Mouse (Mus musculus) ES-E14 (cell line): ENCODE measurements around the gene Unc13b. TPM values are rescaled to one million over a fixed set of nuclear protein-coding genes. Genes with fewer than 3 reads are reported as not detected.

Experiments
- DNase-seq: peaks from one replicate; pipeline ENCODE4 v3.0.0-alpha.2; 2013; ENCODE audit warnings: low read depth, low spot score
- H3K27ac ChIP-seq: 2 replicates; pipeline ENCODE4 v1.5.1; 2012; ENCODE audit warnings: low read depth, mild to moderate bottlenecking, low read length, moderate library complexity, mixed read lengths; ENCODE audit not compliant: poor library complexity, insufficient read depth, severe bottlenecking
- H3K36me3 ChIP-seq: 2 replicates; pipeline ENCODE4 v1.6.1; 2012; ENCODE audit warnings: mild to moderate bottlenecking, low read length, moderate library complexity, mixed read lengths; ENCODE audit not compliant: control insufficient read depth, poor library complexity, insufficient read depth, severe bottlenecking
- H3K4me1 ChIP-seq, 2 experiments: fragments of 150-350 bp in 1 of 2; sonication (generic) in 1 of 2; 2 replicates each; pipeline ENCODE4 v1.6.1; 2012; ENCODE audit warnings: low read length in 2 of 2, mild to moderate bottlenecking in 1 of 2, mixed read lengths in 1 of 2; ENCODE audit not compliant: control insufficient read depth in 2 of 2, insufficient read depth in 2 of 2, poor library complexity in 1 of 2
- H3K4me3 ChIP-seq, 2 experiments: fragments of 150-350 bp in 1 of 2; sonication (generic) in 1 of 2; 2 replicates each; pipeline ENCODE4 v1.5.1; 2012; ENCODE audit warnings: low read length in 2 of 2, low read depth in 1 of 2, mild to moderate bottlenecking in 1 of 2, mixed read lengths in 1 of 2; ENCODE audit not compliant: insufficient read depth in 1 of 2, poor library complexity in 1 of 2, severe bottlenecking in 1 of 2
- H3K9ac ChIP-seq: 2 replicates; pipeline ENCODE4 v1.6.1; 2012; ENCODE audit warnings: low read depth, mild to moderate bottlenecking, low read length, mixed read lengths; ENCODE audit not compliant: poor library complexity, insufficient read depth, severe bottlenecking
- H3K9me3 ChIP-seq: fragments of 150-350 bp; sonication (generic); 2 replicates; pipeline ENCODE4 v1.6.1; 2012; ENCODE audit warnings: low read depth, mild to moderate bottlenecking, low read length; ENCODE audit not compliant: control insufficient read depth, insufficient read depth
- CHD2 ChIP-seq: IDR thresholded peaks from 2 replicates; pipeline ENCODE4 v1.6.1; 2014; ENCODE audit warnings: mild to moderate bottlenecking, low read depth, low read length, inconsistent platforms
- HCFC1 ChIP-seq: IDR thresholded peaks from 2 replicates; pipeline ENCODE4 v1.6.1; 2012; ENCODE audit warnings: low read length, inconsistent platforms, borderline replicate concordance; ENCODE audit not compliant: insufficient read depth
- MAFK ChIP-seq: IDR thresholded peaks from 2 replicates; pipeline ENCODE4 v1.6.1; 2014; ENCODE audit warnings: mild to moderate bottlenecking, low read depth, low read length, inconsistent platforms; ENCODE audit not compliant: insufficient read depth
- ZC3H11A ChIP-seq: IDR thresholded peaks from 2 replicates; pipeline ENCODE4 v1.6.1; 2012; ENCODE audit warnings: low read depth, mild to moderate bottlenecking, inconsistent platforms, low read length, borderline replicate concordance
- ZNF384 ChIP-seq: IDR thresholded peaks from 2 replicates; pipeline ENCODE4 v1.6.1; 2012; ENCODE audit warnings: low read depth, low read length, inconsistent platforms
- in situ Hi-C, 2 experiments: fragments of 600-800 bp; cut with MboI; formaldehyde crosslinking; loops; one replicate each; pipeline ENCODE4 v1.15.1; 2025; ENCODE audit warnings: low sequenced_read_pairs in 2 of 2, inconsistent platforms in 1 of 2; ENCODE audit not compliant: unreplicated experiment in 2 of 2
- total RNA-seq: library from RNA; depleted of rRNA; stranded (reverse); fragments of 300-350 nt; gene quantifications from 2 replicates; pipeline ENCODE4 v1.2.3, GENCODE M21; 2012

The Unc13b gene
- total RNA-seq, 1 experiment = 13.3 TPM

- H3K36me3 ChIP-seq = no peaks in the 10 kb centered on the region
- no peak for DNase-seq
- H3K4me1 ChIP-seq = no peaks in the 10 kb centered on the region
- TF ChIP-seq CHD2 (no peak), ZC3H11A (no peak), ZNF384 (no peak), MAFK (no peak), HCFC1 (no peak)
- no peak overlapping the region for H3K27ac ChIP-seq
- no peaks in the 10 kb centered on the region for H3K9me3 ChIP-seq
- in situ Hi-C loops = no loop called here
- no peak overlapping the region for H3K4me3 ChIP-seq
- H3K9ac ChIP-seq = no peak overlapping the region
These were observed 182.0 kb downstream of the Unc13b start for GRCm38 (mm10) chr4:43240716-43241115.

- H3K27ac ChIP-seq = no peak overlapping the region
- no peak overlapping the region for H3K4me3 ChIP-seq
- H3K9ac ChIP-seq = no peak overlapping the region
- no peaks in the 10 kb centered on the region for H3K4me1 ChIP-seq
- no peaks in the 10 kb centered on the region for H3K36me3 ChIP-seq
- TF ChIP-seq HCFC1 (no peak), ZC3H11A (no peak), ZNF384 (no peak), CHD2 (no peak), MAFK (no peak)
- no peak for DNase-seq
- in situ Hi-C loops = no loop called here
- no peaks in the 10 kb centered on the region for H3K9me3 ChIP-seq
These were observed 185.3 kb downstream of the Unc13b start for GRCm38 (mm10) chr4:43244022-43244421.

DNA sequence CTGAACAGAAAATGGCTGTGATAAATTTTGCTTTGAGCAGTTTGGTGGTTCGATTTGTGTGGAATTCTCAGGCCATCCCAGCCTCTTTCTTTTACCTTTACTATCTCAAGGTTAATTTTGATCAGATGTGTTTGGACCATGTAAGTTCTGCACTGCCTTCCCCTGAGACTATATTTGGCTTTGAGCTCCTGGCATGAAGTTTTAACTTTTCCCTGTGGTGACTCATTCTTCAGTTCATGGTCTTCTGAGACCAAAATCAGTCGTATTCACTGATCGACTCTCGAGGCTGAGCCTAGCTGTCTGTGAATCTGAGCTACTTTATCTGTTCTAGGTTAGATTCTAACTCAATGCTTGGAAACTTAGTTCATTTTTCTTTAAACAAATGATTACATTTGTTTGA is 187.0 kb downstream of the Unc13b start:
- TF ChIP-seq HCFC1 (no peak), MAFK (no peak), ZNF384 (no peak), CHD2 (no peak), ZC3H11A (no peak)
- Histone ChIP-seq H3K27ac (no peak overlapping the region), H3K9me3 (no peaks in the 10 kb centered on the region), H3K4me3 (no peak overlapping the region), H3K9ac (no peak overlapping the region), H3K36me3 (no peaks in the 10 kb centered on the region), H3K4me1 (no peaks in the 10 kb centered on the region)
- no peak for DNase-seq
- in situ Hi-C loops = no loop called here

DNA sequence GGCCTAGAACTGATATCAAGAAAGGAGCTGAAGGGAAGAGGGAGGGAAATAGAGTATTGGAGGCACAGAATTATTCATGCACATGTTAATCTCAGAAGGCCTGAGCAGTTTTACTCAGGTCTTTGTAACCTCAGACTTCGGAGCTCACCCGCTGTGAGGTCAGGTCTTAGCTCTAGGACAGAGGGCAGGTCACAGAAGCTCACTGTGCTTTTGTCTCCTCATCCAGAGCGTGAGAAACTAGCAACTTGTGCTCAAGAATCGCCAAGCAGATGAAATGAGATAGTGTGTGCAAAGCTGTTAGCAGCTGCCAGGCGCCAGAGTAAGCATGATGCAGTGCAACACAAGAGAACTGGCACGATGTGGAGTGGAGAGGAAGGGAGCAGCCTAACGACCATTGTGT is 189.3 kb downstream of the Unc13b start:
- no peak for TF ChIP-seq HCFC1
- TF ChIP-seq ZC3H11A = no peak
- TF ChIP-seq CHD2 = no peak
- TF ChIP-seq MAFK = no peak
- TF ChIP-seq ZNF384 = no peak
- in situ Hi-C loops = no loop called here
- no peak for DNase-seq

GRCm38 (mm10) chr4:43248909-43249308 is 190.2 kb downstream of the Unc13b start:
- DNase-seq = no peak
- no peaks in the 10 kb centered on the region for H3K9me3 ChIP-seq
- no peaks in the 10 kb centered on the region for H3K4me1 ChIP-seq
- H3K36me3 ChIP-seq = no peaks in the 10 kb centered on the region
- no peak overlapping the region for H3K27ac ChIP-seq
- H3K4me3 ChIP-seq = no peak overlapping the region
- in situ Hi-C loops = no loop called here
- no peak overlapping the region for H3K9ac ChIP-seq
- TF ChIP-seq HCFC1 (no peak), ZNF384 (no peak), MAFK (no peak)

More for the DNA sequence above, 189.3 kb downstream of the Unc13b start:
- Histone ChIP-seq H3K9me3 (no peaks in the 10 kb centered on the region), H3K9ac (no peak overlapping the region), H3K27ac (no peak overlapping the region), H3K4me1 (no peaks in the 10 kb centered on the region), H3K4me3 (no peak overlapping the region), H3K36me3 (no peaks in the 10 kb centered on the region)
